Mouse (Mus musculus) erythroblast, embryonic 14.5 days (primary cell): ENCODE measurements around the gene Sh3rf3.

ENCODE experiments used
- GATA1 ChIP-seq: IDR thresholded peaks from 2 replicates; pipeline ENCODE4 v1.6.1; 2012; ENCODE audit warnings: low read length, inconsistent platforms, mixed read lengths
- TAL1 ChIP-seq: IDR thresholded peaks from 3 replicates; pipeline ENCODE4 v1.6.1; 2012; ENCODE audit warnings: low read length, inconsistent platforms, mixed read lengths

DNA sequence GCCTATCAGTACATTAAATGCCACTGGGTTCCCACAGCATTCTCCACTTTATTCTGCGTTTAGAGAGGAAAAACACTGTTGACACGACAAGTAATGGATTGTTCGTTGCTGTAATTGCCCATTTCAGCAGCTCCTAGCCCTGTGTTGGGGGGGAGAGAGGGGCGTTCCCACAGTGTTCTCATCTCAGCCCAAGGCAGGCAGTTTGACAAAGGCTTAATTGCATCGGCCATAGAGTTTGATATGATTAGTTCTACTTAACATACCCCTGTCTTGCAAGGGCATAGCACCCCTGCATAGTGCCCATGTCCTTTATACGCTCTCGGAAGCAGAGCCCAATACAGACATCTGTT is 277.4 kb downstream of the Sh3rf3 start:
- TF ChIP-seq TAL1, result no peak
- TF ChIP-seq GATA1, result no peak
